Mouse (Mus musculus) heart, postnatal 0 days (tissue): ENCODE measurements at regions not wholly inside any gene's neighbourhood (a gene's known extent, or its start where the extent isn't known, plus 50 kb on each side); places are given as distances from the start of the nearest gene placed in this dataset.
"Not testable (repeated sequence)": the region's sequence is repeated elsewhere in the genome, so short reads cannot be mapped to it uniquely, and the experiment has no call there.

Experiments used
- ATAC-seq: fragments of 200-750 bp; cut with Nextera tagmentation; 2 replicates; pipeline ENCODE4 v1.8.0; 2017; ENCODE audit warnings: low read depth, moderate number of reproducible peaks, moderate library complexity; ENCODE audit not compliant: insufficient read depth
- DNase-seq: peaks from one replicate; pipeline ENCODE4 v3.0.0-alpha.2; 2016; ENCODE audit warnings: low spot score
- H3K27ac ChIP-seq: fragments of 300-500 bp; sonication (generic); 2 replicates; pipeline ENCODE4 v1.5.1; 2014; ENCODE audit warnings: low read depth, mild to moderate bottlenecking
- H3K27me3 ChIP-seq: fragments of 300-500 bp; sonication (generic); 2 replicates; pipeline ENCODE4 v1.6.1; 2014; ENCODE audit warnings: low read length, mixed read lengths; ENCODE audit not compliant: control insufficient read depth, insufficient read depth
- H3K36me3 ChIP-seq: fragments of 300-500 bp; sonication (generic); replicated peaks from 2 replicates; pipeline ENCODE4 v1.6.1; 2014; ENCODE audit warnings: low read length, mixed read lengths; ENCODE audit not compliant: control insufficient read depth, insufficient read depth
- H3K4me1 ChIP-seq: fragments of 300-500 bp; sonication (generic); 2 replicates; pipeline ENCODE4 v1.6.1; 2014; ENCODE audit warnings: antibody characterized with exemption; ENCODE audit not compliant: control insufficient read depth, insufficient read depth
- H3K4me2 ChIP-seq: fragments of 300-500 bp; sonication (generic); 2 replicates; pipeline ENCODE4 v1.6.1; 2014; ENCODE audit warnings: low read depth, mild to moderate bottlenecking, low read length, moderate library complexity
- H3K4me3 ChIP-seq: fragments of 300-500 bp; sonication (generic); 2 replicates; pipeline ENCODE4 v1.5.1; 2014; ENCODE audit warnings: low read depth, low read length
- H3K9ac ChIP-seq: fragments of 300-500 bp; sonication (generic); replicated peaks from 2 replicates; pipeline ENCODE4 v1.6.1; 2014; ENCODE audit warnings: low read depth, low read length, mixed read lengths
- H3K9me3 ChIP-seq: fragments of 300-500 bp; sonication (generic); replicated peaks from 2 replicates; pipeline ENCODE4 v1.6.1; 2016; ENCODE audit warnings: low read length; ENCODE audit not compliant: control insufficient read depth
- CTCF ChIP-seq: IDR thresholded peaks from 2 replicates; pipeline ENCODE4 v1.5.1; 2016; ENCODE audit warnings: antibody characterized with exemption, control low read depth, low read depth
- EP300 ChIP-seq: IDR thresholded peaks from 2 replicates; pipeline ENCODE4 v1.6.1; 2016; ENCODE audit warnings: antibody characterized with exemption, low read depth
- WGBS: fragments of 180-500 bp; shearing (Covaris S2); extraction: QIAGEN DNeasy Blood & Tissue Kit; methylation state at CpG from one replicate; pipeline ENCODE4 v1.1.7; 2014; 5-methylcytosine and 5-hydroxymethylcytosine counted together

DNA sequence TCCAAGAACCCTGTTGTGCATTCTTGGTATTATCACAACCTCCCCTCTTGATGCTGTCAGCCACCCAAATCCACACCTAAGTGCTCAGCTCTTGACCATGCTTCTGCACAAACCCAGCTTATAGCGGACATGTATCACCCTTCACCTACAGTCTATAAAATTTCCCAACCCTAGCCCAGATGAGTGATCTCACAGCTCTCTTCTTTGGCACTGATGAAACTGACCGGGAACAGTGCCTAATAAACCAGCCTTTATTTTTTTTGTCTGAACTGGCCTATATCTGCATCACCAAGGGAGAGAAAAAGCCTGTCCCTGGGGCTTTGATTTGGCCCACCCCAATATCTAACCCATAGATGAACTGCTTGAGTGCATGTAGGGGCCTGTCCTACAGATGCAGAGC is 440.8 kb downstream of the Cylc2 start:
- 69% methylated on average over 2 of the region's 2 CpGs for WGBS
- H3K4me3 ChIP-seq: no peak overlapping the region
- H3K27me3 ChIP-seq: no peaks in the 10 kb centered on the region
- H3K27ac ChIP-seq: no peak overlapping the region
- TF ChIP-seq EP300: no peak
- TF ChIP-seq CTCF: no peak
- H3K9ac ChIP-seq: no peak overlapping the region
- H3K9me3 ChIP-seq: no peaks in the 10 kb centered on the region
- DNase-seq (no peak), ATAC-seq (no peak)
- H3K4me2 ChIP-seq: no peak overlapping the region
- no peaks in the 10 kb centered on the region for H3K36me3 ChIP-seq
- H3K4me1 ChIP-seq: no peaks in the 10 kb centered on the region

DNA sequence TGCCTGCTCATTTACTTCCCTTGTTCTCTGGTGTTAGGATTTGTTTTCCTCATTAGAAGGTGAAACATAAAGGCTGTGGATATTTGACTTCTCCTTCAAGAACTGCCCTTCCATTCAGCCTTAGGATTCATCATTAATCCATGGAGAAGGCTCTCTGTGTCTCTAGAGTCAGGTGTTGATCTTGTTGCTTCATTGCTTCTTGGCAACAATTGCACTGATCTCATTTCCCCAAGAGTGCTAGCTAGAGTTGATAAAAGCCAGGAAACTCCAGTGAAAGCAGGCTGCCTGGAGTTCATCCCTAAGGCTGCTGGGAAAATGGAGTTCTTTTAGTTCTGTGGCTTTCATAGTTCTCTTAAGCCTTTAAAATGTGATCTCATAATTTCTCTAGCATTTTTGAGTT is 441.8 kb downstream of the Cylc2 start:
- DNase-seq: no peak
- H3K27me3 ChIP-seq: no peaks in the 10 kb centered on the region
- H3K9me3 ChIP-seq: no peaks in the 10 kb centered on the region
- H3K4me1 ChIP-seq: no peaks in the 10 kb centered on the region
- no peaks in the 10 kb centered on the region for H3K36me3 ChIP-seq
- TF ChIP-seq EP300: no peak
- no peak for TF ChIP-seq CTCF
- ATAC-seq: no peak
- no peak overlapping the region for H3K9ac ChIP-seq
- no peak overlapping the region for H3K4me2 ChIP-seq
- H3K4me3 ChIP-seq: no peak overlapping the region
- no peak overlapping the region for H3K27ac ChIP-seq

DNA sequence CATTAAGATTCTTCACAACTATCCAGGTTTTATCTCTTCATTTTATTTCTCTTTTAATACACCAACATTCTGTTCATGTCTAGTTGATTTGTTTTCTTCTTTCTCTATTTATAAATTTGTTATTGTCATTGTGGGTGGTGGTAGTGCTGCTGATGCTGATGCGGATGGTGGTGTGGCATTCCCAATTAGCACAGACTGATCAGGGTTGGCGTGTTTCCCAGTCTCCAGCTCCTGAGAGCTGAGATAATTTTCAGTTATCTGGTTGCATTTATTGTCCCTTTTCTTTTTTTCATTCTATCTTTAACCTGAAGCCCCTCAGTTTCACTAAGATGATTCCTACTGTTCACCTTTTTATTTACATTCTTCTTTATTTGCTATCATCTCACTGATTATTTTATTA is 455.0 kb downstream of the Cylc2 start:
- DNase-seq: no peak
- WGBS: 66% methylated on average over 2 of the region's 2 CpGs
- Histone ChIP-seq H3K4me2 (no peak overlapping the region), H3K36me3 (no peaks in the 10 kb centered on the region), H3K9ac (no peak overlapping the region), H3K27me3 (no peaks in the 10 kb centered on the region), H3K27ac (no peak overlapping the region), H3K4me1 (no peaks in the 10 kb centered on the region), H3K4me3 (no peak overlapping the region), H3K9me3 (no peaks in the 10 kb centered on the region)
- TF ChIP-seq CTCF (no peak), EP300 (no peak)
- no peak for ATAC-seq

DNA sequence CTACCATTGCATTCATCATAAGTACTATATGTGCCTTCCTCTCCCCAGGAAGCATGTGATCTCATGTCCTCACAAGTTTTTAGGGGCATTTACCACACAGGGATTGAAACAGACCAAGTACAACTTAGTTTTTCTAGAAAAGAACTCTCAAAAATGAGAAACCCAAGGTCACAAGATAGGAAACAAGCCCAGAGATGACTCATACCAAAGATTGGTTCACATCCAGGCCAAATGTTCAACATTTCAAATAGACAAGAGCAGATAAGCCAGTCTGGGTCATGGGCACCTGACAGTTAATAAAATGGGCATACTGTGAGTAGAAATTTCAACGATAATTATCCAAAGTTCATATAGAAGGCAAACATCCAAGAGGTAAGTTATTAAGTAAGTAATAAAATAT is 457.9 kb downstream of the Cylc2 start:
- no peaks in the 10 kb centered on the region for H3K27me3 ChIP-seq
- no peak overlapping the region for H3K4me2 ChIP-seq
- TF ChIP-seq CTCF (no peak), EP300 (no peak)
- H3K9me3 ChIP-seq: no peaks in the 10 kb centered on the region
- H3K27ac ChIP-seq: no peak overlapping the region
- H3K36me3 ChIP-seq: no peaks in the 10 kb centered on the region
- no peak overlapping the region for H3K9ac ChIP-seq
- no peak for ATAC-seq
- no peaks in the 10 kb centered on the region for H3K4me1 ChIP-seq
- no peak overlapping the region for H3K4me3 ChIP-seq
- no peak for DNase-seq
- 65% methylated on average over 1 of the region's 1 CpGs for WGBS

DNA sequence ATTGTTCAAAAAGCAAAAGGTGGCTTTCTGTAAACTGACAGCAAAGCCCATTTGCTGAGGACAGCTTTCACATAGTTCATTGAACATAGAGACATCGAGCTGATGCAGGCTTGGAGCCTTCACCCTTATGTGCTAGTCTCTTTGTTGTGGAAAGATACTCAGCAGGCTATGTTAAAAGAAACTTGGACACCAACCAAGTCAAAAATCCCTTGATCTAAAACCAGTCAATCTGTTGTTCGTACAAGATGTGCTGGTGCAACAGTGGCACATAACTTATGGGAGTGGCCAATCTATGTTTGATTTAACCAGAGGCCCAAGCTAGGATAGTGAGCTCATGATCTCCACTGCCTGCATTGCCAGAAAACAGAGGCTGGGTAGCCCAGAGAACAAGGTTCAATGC is 462.6 kb downstream of the Cylc2 start:
- Histone ChIP-seq H3K9me3 (no peaks in the 10 kb centered on the region), H3K4me1 (no peaks in the 10 kb centered on the region), H3K36me3 (no peaks in the 10 kb centered on the region), H3K4me3 (no peak overlapping the region), H3K4me2 (no peak overlapping the region), H3K27ac (no peak overlapping the region), H3K27me3 (no peaks in the 10 kb centered on the region), H3K9ac (no peak overlapping the region)
- whole genome bisulfite sequencing: 38% methylated on average over 2 of the region's 2 CpGs
- no peak for DNase-seq
- no peak for ATAC-seq
- TF ChIP-seq EP300 (no peak), CTCF (no peak)

DNA sequence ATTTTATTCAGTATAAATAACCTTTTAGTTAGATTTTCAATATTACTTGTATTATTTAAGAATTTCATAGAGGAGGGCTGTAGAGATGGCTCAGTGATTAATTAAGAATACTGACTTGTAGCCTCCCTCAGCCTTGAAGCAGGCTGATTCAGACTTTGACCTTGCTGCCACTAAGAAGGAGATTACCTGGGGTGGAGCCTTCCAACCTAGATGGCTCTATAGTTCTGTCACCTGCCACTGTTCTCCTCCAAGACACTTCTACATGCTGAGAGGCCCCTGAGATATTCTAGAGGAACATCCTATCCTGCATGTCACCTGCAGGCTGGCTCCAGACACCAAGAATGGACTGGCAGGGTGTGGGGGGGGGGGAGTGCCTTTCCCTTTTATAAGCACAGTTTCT is 466.9 kb downstream of the Cylc2 start:
- H3K9ac ChIP-seq, H3K27me3 ChIP-seq, H3K4me3 ChIP-seq, H3K36me3 ChIP-seq, H3K27ac ChIP-seq, DNase-seq, H3K9me3 ChIP-seq, H3K4me1 ChIP-seq, ATAC-seq, H3K4me2 ChIP-seq: not testable (repeated sequence)
